23 mouse cellular contexts compared by ENCODE assay signal in the genomic region with DNA sequence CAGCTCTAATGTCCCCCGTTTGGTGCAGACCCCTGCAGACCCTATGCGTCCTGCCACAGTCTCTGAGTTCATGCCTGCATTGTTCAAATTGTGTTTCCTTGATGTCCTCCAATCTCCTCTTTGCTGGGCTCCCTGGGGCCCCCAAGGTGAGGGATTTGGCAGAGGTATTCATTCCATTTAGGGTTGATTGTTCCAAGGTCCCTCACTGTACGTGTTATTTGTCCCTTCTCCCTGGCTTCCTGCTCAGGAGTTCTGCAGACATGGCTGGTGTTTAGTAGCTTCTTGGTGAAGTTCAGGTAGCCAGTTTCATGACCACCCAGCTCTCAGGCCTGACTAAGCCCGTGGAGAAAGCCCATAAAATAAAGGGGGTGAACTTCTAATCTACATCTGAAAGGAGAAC. TPM values are rescaled to one million over a fixed set of nuclear protein-coding genes. Genes with fewer than 3 reads are reported as not detected.
A peak's percentile ranks its signal among the peaks of the same experiment; 100 is the strongest.
DNase-seq lines count a peak whose midpoint lies in the region; ATAC-seq lines count a peak whose summit lies in the region.
"Had no signal": no experiment of that assay in that cellular context is flagged by ENCODE, and none has a peak within 500 bp of the region (broad histone marks: within the 10 kb centered on the region; RNA-seq: fewer than 3 reads in every experiment).

No protein-coding gene starts in this region.

- WGBS in lung, embryonic 16.5 days, result 40% methylated on average over 4 of the region's 4 CpGs
- 43% methylated on average over 4 of the region's 4 CpGs for WGBS in embryonic facial prominence, embryonic 14.5 days
- WGBS in limb, embryonic 12.5 days, result 51% methylated on average over 4 of the region's 4 CpGs

- peak overlapping the region; percentile 53 for H3K27ac ChIP-seq in lung, embryonic 16.5 days (ENCODE audit: low read length)
- peak overlapping the region; percentile 52 for H3K27ac ChIP-seq in embryonic facial prominence, embryonic 14.5 days (replicated peaks; ENCODE audit: low read depth, low read length)
- 0 out of 2 replicates have a peak overlapping the region, but pooled peaks have one; percentile 12 for H3K27ac ChIP-seq in limb, embryonic 12.5 days
- H3K27ac ChIP-seq: forebrain, embryonic 13.5 days; hindbrain, embryonic 15.5 days had no signal

- H3K36me3 ChIP-seq in lung, embryonic 16.5 days (ENCODE audit: control insufficient read depth, insufficient read depth, low read length), result no peaks in the 10 kb centered on the region
- H3K36me3 ChIP-seq in embryonic facial prominence, embryonic 14.5 days (ENCODE audit: control insufficient read depth, insufficient read depth, low read length), result no peaks in the 10 kb centered on the region
- H3K36me3 ChIP-seq in limb, embryonic 12.5 days, result no peaks in the 10 kb centered on the region
- H3K36me3 ChIP-seq: G1E; hindbrain, embryonic 15.5 days had no signal

- DNase-seq in lung, postnatal 10 days, result no peak
- no peak for DNase-seq in embryonic facial prominence, embryonic 14.5 days (ENCODE audit: low spot score)
- no peak for DNase-seq in urinary bladder, postnatal 25 days (ENCODE audit: low spot score)
- DNase-seq in embryo, embryonic 9.5 days (ENCODE audit: extremely low spot score), result no peak
- DNase-seq: adrenal gland, postnatal 36 days; cerebellum, adult 18-20 months; cerebellum, postnatal 25 days; embryo, embryonic 11 days; gastrocnemius, postnatal 14 days; heart, adult 18-20 months; heart, postnatal 36 days; kidney, adult 8-10 months; liver; midbrain, embryonic 14.5 days; right cerebral cortex, postnatal 14 days; thymus, postnatal 14 days had no signal

- no peak overlapping the region for H3K4me2 ChIP-seq in lung, embryonic 16.5 days (ENCODE audit: low read depth, low read length)
- no peak overlapping the region for H3K4me2 ChIP-seq in embryonic facial prominence, embryonic 14.5 days (ENCODE audit: low read depth, low read length)
- H3K4me2 ChIP-seq in limb, embryonic 12.5 days, result no peak overlapping the region
- H3K4me2 ChIP-seq: forebrain, embryonic 13.5 days; hindbrain, embryonic 15.5 days had no signal

- H3K9me3 ChIP-seq in lung, embryonic 16.5 days (ENCODE audit: control insufficient read depth, low read length), result no peaks in the 10 kb centered on the region
- no peaks in the 10 kb centered on the region for H3K9me3 ChIP-seq in embryonic facial prominence, embryonic 14.5 days (ENCODE audit: control insufficient read depth, low read length)
- no peaks in the 10 kb centered on the region for H3K9me3 ChIP-seq in limb, embryonic 12.5 days
- H3K9me3 ChIP-seq: forebrain, embryonic 13.5 days; G1E; hindbrain, embryonic 15.5 days had no signal

- peaks cover 41% of the 10 kb centered on the region for H3K4me1 ChIP-seq in lung, embryonic 16.5 days (replicated peaks; ENCODE audit: control insufficient read depth, insufficient read depth, low read length)
- peaks cover 16% of the 10 kb centered on the region for H3K4me1 ChIP-seq in embryonic facial prominence, embryonic 14.5 days (ENCODE audit: control insufficient read depth, insufficient read depth, low read length)
- peaks cover 34% of the 10 kb centered on the region for H3K4me1 ChIP-seq in limb, embryonic 12.5 days (replicated peaks)

- H3K27me3 ChIP-seq in lung, embryonic 16.5 days (ENCODE audit: control insufficient read depth, insufficient read depth, low read depth, low read length), result no peaks in the 10 kb centered on the region
- no peaks in the 10 kb centered on the region for H3K27me3 ChIP-seq in embryonic facial prominence, embryonic 14.5 days (replicated peaks; ENCODE audit: control insufficient read depth, insufficient read depth, low read length)
- no peaks in the 10 kb centered on the region for H3K27me3 ChIP-seq in limb, embryonic 12.5 days
- H3K27me3 ChIP-seq: hindbrain, embryonic 15.5 days had no signal

- ATAC-seq in lung, embryonic 16.5 days (ENCODE audit: low read depth), result no peak
- ATAC-seq in embryonic facial prominence, embryonic 14.5 days (ENCODE audit: low read depth), result no peak
- no peak for ATAC-seq in limb, embryonic 12.5 days (ENCODE audit: insufficient number of reproducible peaks, insufficient read depth, low FRiP score, low TSS enrichment, low read depth)
- ATAC-seq in erythroid progenitor cell, adult 5-6 weeks (replicated peaks; ENCODE audit: low FRiP score, poor library complexity, severe bottlenecking), result no peak
- ATAC-seq: forebrain, embryonic 13.5 days had no signal

- H3K9ac ChIP-seq in lung, embryonic 16.5 days (ENCODE audit: low read length), result peak overlapping the region; percentile 12; the same call in 1 of the 2 replicates
- H3K9ac ChIP-seq in embryonic facial prominence, embryonic 14.5 days (ENCODE audit: low read depth, low read length), result no peak overlapping the region
- no peak overlapping the region for H3K9ac ChIP-seq in limb, embryonic 12.5 days (replicated peaks)
- H3K9ac ChIP-seq: forebrain, embryonic 13.5 days; hindbrain, embryonic 15.5 days had no signal

- H3K4me3 ChIP-seq in lung, embryonic 16.5 days (ENCODE audit: low read length), result no peak overlapping the region
- H3K4me3 ChIP-seq in embryonic facial prominence, embryonic 14.5 days (ENCODE audit: low read depth, low read length), result no peak overlapping the region
- H3K4me3 ChIP-seq in limb, embryonic 12.5 days (replicated peaks), result no peak overlapping the region
- H3K4me3 ChIP-seq: forebrain, embryonic 13.5 days; hindbrain, embryonic 15.5 days; myocyte had no signal

RNA-seq across cellular contexts. Expression of gene Cdh1, which starts 13.5 kb away (rescaled TPM):
- polyA plus RNA-seq in lung, embryonic 16.5 days (2015; fragmentation: Nextera tagmentation; extraction: Ambion mirVana), result 157 and 162 TPM in 2 replicates
- 37.3 and 47.5 TPM in 2 replicates for polyA plus RNA-seq in embryonic facial prominence, embryonic 14.5 days (2014; fragmentation: Nextera tagmentation; extraction: Ambion mirVana)
- polyA plus RNA-seq in limb, embryonic 12.5 days (2016; fragmentation: Nextera tagmentation; extraction: Ambion mirVana), result 13.5 and 15.3 TPM in 2 replicates
- 1.8 TPM in 1 of 2 replicates, not detected in the other for total RNA-seq in erythroid progenitor cell, adult 5-6 weeks (2015; ENCODE audit: low replicate concordance)
- total RNA-seq in erythroid progenitor cell, adult 5-6 weeks (2017; ENCODE audit: low replicate concordance), result 0.08 and 0.64 TPM in 2 replicates
- total RNA-seq: adrenal gland, postnatal 36 days; heart, postnatal 36 days had no signal
- polyA plus RNA-seq: G1E had no signal

RNA-seq across cellular contexts. Expression of gene Gm10073, which starts 43.4 kb away (rescaled TPM):
- polyA plus RNA-seq in lung, embryonic 16.5 days (2015; fragmentation: Nextera tagmentation; extraction: Ambion mirVana), result 10.5 and 19.9 TPM in 2 replicates
- polyA plus RNA-seq in embryonic facial prominence, embryonic 14.5 days (2014; fragmentation: Nextera tagmentation; extraction: Ambion mirVana), result 11.4 and 13.7 TPM in 2 replicates
- 4.5 and 6.3 TPM in 2 replicates for polyA plus RNA-seq in limb, embryonic 12.5 days (2016; fragmentation: Nextera tagmentation; extraction: Ambion mirVana)
- total RNA-seq in erythroid progenitor cell, adult 5-6 weeks (2015; ENCODE audit: low replicate concordance), result 32.7 and 35.3 TPM in 2 replicates
- 12.3 TPM in 1 of 2 replicates, not detected in the other for total RNA-seq in erythroid progenitor cell, adult 5-6 weeks (2017; ENCODE audit: low replicate concordance)
